Mouse (Mus musculus) heart, postnatal 0 days (tissue): ENCODE measurements around the gene Churc1.

Experiments used
- CTCF ChIP-seq: IDR thresholded peaks from 2 replicates; pipeline ENCODE4 v1.5.1; 2016; ENCODE audit warnings: antibody characterized with exemption, control low read depth, low read depth
- EP300 ChIP-seq: IDR thresholded peaks from 2 replicates; pipeline ENCODE4 v1.6.1; 2016; ENCODE audit warnings: antibody characterized with exemption, low read depth

GRCm38 (mm10) chr12:76784056-76784619 lies 18.8 kb downstream of the Churc1 start:
- TF ChIP-seq CTCF (no peak), EP300 (no peak)
